Mouse (Mus musculus) induced T-regulatory cell, adult 2 months (primary cell): Measurements from ENCODE around the gene Gm20696.
A peak's percentile ranks its signal among the peaks of the same experiment; 100 is the strongest.

Source experiments
- DNase-seq: peaks from one replicate; pipeline ENCODE4 v3.0.0-alpha.2; 2012; ENCODE audit warnings: low read depth

Gene Gm20696

GRCm38 (mm10) chr6:99665457-99666317 lies 910 bp downstream of the Gm20696 start:
- DNase-seq: peak; percentile 87

DNA sequence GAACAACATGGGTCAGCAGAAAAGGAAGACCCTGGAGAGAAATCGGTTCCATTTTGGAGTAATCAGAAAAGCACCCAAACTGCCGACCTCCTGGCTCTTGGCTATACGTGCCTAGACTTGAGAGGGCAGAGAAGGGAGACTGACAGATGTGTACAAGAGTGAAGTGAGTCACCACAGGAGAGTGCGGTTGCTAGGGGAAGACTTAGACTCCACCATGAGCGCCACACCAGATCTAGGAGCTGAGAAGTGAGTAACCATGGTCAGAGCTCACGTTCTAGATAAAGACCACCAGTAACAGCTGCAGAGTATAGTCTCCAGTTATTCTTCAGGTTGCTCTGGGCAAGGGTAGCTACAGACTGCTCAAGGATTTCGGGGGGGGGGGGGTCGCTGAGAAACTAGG lies 3.4 kb downstream of the Gm20696 start:
- peak; percentile 50 for DNase-seq

DNA sequence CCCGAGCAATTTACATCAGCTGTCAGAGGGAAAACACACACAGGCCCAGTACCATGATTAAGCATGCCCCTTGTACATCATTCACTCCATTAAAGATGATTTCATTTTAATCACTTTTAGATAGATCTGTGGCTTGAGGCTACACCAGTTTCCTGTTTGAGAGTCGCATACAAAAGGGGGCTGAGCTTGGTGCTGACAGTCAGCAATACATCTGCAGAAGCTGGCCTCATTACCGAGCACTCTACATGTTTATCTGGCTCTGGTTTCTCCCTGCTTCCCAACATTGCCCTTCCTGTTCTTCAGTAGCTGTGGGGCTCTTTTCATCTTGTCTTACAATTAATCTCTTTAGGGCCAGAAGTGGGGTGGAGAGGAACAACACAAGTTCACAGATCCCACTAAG lies 6.2 kb downstream of the Gm20696 start:
- DNase-seq: peak; percentile 58

DNA sequence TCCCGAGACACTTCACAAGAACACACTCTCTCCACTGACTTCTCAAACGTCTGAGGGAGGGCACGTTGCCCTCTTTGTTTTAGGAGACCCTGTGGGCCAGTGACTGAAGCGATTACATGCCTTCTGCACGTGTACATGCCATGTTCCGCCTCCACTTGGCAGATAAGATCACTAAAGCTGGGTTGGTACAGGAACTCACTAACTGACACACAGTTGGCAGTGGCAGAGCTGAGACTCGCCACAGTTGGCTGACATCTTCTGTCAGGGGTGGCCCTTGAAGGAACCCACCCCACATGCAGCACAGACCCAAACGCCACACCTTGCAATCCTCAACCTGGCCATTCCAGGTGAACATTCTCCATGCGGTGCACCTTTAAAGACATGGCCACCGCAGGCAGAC lies 8.0 kb downstream of the Gm20696 start:
- peak; percentile 64 for DNase-seq

- DNase-seq: no peak
These were observed 10.5 kb downstream of the Gm20696 start for GRCm38 (mm10) chr6:99656088-99656487.

GRCm38 (mm10) chr6:99655488-99655887 lies 11.1 kb downstream of the Gm20696 start:
- peak; percentile 80 for DNase-seq

- DNase-seq: no peak
These were observed 12.3 kb downstream of the Gm20696 start for GRCm38 (mm10) chr6:99654343-99654742.

- peak; percentile 45 for DNase-seq
These were observed 14.3 kb downstream of the Gm20696 start for GRCm38 (mm10) chr6:99652341-99652740.

DNA sequence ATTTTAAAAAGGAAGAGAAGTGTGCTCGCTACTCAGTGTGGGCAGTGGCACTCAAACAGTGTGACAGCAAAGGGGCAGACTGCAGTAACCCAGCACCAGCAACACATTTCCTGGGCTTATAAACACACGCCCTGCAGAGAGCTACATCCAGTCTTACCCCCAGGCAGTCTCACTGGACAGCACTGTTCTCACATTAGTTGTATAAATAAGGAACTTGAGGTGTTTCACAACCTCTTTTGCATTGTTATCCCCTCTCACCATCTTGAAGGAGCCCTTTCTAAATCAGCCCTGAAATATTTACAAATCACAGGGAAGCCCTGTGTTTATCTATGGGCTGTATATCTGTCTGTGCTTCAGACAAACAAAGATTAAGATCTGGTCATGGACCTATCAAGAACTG lies 17.3 kb downstream of the Gm20696 start:
- DNase-seq: no peak

DNA sequence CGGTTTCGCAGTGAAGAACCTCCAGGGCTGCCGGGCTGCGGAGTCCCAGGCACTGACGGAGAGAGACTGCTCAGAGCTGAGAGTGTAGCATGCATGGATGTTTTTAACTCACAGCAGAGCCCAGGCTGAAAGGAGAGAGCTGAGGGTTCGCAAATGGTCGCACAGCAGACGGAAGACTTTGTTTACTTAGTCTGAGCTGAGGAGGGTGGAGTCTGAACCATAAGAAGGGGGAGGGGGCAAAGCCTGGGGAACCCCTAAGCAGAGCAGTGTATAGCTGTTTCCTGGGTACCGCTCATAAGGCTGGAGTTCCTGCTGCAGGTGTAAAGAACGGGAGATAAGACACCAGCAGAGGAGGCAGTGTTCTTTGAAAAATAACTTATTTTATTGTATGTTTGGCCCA lies 20.3 kb downstream of the Gm20696 start:
- DNase-seq: peak; percentile 71

- DNase-seq: peak; percentile 54
These were observed 21.7 kb downstream of the Gm20696 start for GRCm38 (mm10) chr6:99644876-99645275.

DNA sequence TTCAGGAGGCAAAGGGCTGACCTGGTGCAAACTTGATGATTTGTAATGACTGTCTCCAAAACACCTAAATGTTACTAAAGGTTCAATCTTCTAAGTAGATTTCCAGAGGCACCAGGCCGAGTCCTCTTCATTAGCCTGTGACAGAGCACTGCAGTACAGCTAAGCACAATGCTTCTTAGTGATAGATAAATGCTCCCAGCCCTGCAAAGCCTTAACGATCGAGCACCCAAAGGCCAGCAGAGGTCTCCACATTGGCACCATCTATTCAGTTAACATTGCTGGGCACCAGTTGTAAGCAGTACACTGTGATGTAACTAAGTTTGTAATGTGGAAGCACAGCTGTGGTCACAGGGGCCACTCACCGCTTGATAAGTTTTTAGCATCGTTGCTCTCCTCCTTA lies 22.2 kb downstream of the Gm20696 start:
- DNase-seq: no peak

- peak; percentile 47 for DNase-seq
These were observed 23.0 kb downstream of the Gm20696 start for GRCm38 (mm10) chr6:99643439-99644199.

GRCm38 (mm10) chr6:99637456-99637855 lies 29.1 kb downstream of the Gm20696 start:
- no peak for DNase-seq

- DNase-seq: no peak
These were observed 29.8 kb downstream of the Gm20696 start for GRCm38 (mm10) chr6:99636801-99637200.

GRCm38 (mm10) chr6:99636121-99636520 lies 30.5 kb downstream of the Gm20696 start:
- no peak for DNase-seq

DNA sequence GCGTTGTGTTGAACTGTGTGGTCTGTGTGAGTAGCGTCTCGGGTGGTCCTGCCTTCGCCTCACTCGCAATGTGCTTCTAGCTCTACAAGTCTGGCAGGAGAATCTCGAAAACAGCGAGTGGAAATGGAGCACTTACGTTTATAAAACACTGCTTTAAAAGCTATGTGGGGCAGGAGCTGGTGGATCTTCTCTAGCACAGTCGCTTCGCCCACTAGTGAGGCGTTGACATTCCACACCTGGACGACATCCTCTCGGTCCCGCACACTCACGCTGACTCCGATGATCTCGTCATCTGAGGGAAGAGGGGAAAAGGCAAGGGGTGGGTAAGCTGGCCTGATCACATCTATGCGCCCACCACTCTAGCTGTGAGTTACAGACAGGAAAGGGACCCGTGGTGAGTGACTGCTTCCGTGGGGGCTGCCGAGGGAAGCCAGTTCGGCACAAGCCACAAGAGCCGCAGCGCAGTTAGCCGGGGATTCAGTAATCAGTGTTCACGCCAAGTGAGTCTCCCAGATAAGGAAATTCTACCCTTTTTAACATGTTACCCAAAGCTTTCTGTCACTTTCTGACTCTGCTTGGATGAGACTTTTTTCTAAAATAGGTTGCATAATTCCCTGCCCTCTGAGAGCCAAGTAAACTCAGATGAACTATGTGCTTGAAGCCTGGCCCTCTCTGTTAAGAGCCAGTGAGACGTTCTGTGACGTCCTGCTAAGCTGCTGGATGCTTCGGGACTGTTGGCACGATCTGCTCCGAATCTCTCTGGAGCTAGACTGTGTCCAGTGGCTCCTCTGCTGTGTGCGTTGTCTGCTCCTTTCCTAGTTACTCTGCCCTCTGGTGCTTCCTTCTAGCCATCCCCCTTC lies 34.2 kb downstream of the Gm20696 start:
- no peak for DNase-seq

DNA sequence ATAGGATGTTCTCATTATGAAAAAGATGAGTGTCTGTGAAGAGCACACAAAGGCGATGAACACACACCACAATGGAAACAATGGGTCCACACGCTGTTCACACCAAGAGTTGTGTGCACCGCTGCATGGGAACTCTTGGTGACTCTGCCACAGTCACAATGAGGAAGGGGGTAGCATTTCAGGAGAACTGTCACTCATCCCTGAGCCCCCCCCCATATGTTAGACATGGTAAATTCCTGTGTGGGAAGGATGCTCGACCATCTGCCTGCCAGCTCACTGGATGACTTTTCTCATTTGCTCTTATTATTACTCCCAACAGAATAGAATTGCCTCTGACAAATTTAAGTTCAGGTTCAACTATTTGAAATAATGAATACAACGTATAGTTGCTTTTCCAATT lies 35.0 kb downstream of the Gm20696 start:
- DNase-seq: no peak

GRCm38 (mm10) chr6:99629726-99630458 lies 36.7 kb downstream of the Gm20696 start:
- DNase-seq: no peak

DNA sequence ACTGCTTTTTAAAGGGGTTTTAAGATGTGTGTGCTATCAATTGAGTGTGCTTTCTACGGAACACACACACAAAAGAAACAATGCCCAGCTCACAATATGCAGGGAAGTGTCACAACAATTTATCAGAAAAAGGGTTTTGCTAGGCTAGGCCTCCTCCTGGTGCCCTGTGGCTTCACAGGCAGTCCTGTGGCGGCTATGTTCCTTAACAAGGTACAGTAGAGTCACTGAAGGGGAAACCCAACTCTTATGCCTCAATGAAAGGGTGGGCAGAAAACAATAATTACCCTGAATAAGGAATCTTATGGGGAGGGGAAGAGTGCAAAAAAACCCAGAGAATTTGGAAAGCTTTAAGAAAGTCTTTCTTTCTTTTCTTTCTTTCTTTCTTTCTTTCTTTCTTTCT lies 40.2 kb downstream of the Gm20696 start:
- DNase-seq: no peak

GRCm38 (mm10) chr6:99625803-99626202 lies 40.8 kb downstream of the Gm20696 start:
- DNase-seq: no peak

DNA sequence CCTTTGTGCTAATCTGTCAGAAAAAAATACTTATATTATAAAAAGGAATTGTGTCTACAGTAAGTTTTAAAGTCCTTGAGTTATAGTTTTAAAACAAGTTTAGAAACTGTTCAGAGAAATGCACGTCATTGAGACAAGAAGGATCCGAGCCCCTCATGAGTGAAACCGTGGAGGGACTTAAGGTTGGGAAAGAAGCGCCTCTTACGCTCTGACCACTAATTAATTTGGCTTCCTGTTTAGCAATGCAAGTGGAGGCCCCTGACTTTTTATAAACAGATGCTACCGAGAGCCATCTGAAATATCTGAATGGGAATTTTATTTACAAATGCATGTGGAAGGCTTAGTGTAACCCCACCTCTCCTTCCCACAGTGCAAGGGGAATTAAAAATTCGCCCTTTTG lies 41.3 kb downstream of the Gm20696 start:
- DNase-seq: no peak
